Mouse (Mus musculus): Measurements from ENCODE around the gene Cox15. TPM values are rescaled to one million over a fixed set of nuclear protein-coding genes. Genes with fewer than 3 reads are reported as not detected.

The Cox15 gene
- polyA plus RNA-seq, 1 experiment from 2014 or later, result 6.4 TPM

DNA sequence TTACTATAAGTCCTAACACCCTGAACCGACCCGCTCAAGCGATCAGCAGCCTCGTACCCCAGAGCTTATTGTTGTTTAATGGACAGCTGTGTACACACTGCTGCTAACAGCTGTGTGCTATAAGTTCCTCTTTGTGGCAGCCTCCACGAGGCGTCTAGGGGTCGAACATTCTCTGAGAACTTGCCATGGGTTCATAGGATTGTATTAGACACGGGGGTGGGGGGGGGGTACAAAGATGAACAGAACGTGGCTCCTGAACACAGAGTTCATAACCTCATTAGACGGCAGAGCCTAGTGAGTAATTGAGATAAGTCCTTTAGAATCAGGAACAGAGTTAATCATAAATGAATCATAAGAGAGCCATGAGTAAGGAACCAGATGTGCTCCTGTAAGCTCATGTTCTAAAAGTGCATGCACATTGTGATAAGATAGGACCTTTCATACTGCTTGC lies 57.3 kb downstream of the Cox15 start:
- peak overlapping the region; percentile 42 for H3K27ac ChIP-seq
- H3K27me3 ChIP-seq (ENCODE audit: insufficient read depth, low read length), result no peaks in the 10 kb centered on the region
- no peak overlapping the region for H3K9ac ChIP-seq (ENCODE audit: low read depth, low read length)
- 36% methylated on average over 10 of the region's 10 CpGs for WGBS
- H3K4me3 ChIP-seq (replicated peaks; ENCODE audit: low read depth, low read length), result no peak overlapping the region
- 0 out of 2 replicates have a peak, but pooled peaks have one; percentile 36 for ATAC-seq (replicated peaks; ENCODE audit: low FRiP score, low read depth)
- no peak for DNase-seq (ENCODE audit: low spot score)
- no peak for TF ChIP-seq CTCF (IDR thresholded peaks at IDR 0.05; ENCODE audit: low read depth)
- no peaks in the 10 kb centered on the region; the same call in 1 of the 2 replicates for H3K4me1 ChIP-seq (replicated peaks; ENCODE audit: insufficient read depth, low read length)
- H3K4me2 ChIP-seq (ENCODE audit: low read length), result no peak overlapping the region
- H3K36me3 ChIP-seq (ENCODE audit: insufficient read depth, low read length), result peaks cover 4% of the 10 kb centered on the region; the same call in 1 of the 2 replicates
- no peaks in the 10 kb centered on the region for H3K9me3 ChIP-seq (replicated peaks; ENCODE audit: low read length)

DNA sequence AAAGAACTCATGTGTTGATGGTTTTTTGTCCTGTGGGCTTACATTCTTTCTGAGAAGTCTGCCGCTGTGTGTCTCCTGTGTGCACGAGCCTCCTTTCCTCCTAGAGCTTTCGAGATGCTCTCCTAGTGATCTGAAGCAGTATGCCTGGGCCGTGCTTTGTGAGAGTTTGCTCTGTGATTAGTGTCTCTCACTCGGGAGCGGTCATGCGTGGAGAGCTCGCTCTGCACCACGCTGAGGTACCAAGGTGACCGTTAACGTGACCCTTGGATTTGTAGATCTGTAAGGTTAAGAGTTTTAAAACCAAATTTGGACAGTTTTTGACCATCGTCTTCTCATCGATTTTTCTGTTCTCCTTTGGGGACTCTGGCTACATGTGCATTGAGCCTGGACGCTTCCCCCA lies 60.0 kb downstream of the Cox15 start:
- WGBS, result 66% methylated on average over 14 of the region's 14 CpGs
- DNase-seq (ENCODE audit: low spot score) (no peak), ATAC-seq (replicated peaks; ENCODE audit: low FRiP score, low read depth) (no peak)
- H3K4me1 ChIP-seq (replicated peaks; ENCODE audit: insufficient read depth, low read length), result no peaks in the 10 kb centered on the region; the same call in 1 of the 2 replicates
- H3K9ac ChIP-seq (ENCODE audit: low read depth, low read length), result no peak overlapping the region
- no peaks in the 10 kb centered on the region for H3K36me3 ChIP-seq (ENCODE audit: insufficient read depth, low read length)
- H3K27me3 ChIP-seq (ENCODE audit: insufficient read depth, low read length), result no peaks in the 10 kb centered on the region
- H3K27ac ChIP-seq, result no peak overlapping the region
- no peak overlapping the region for H3K4me2 ChIP-seq (ENCODE audit: low read length)
- no peak overlapping the region for H3K4me3 ChIP-seq (replicated peaks; ENCODE audit: low read depth, low read length)
- no peak for TF ChIP-seq CTCF (IDR thresholded peaks at IDR 0.05; ENCODE audit: low read depth)
- no peaks in the 10 kb centered on the region for H3K9me3 ChIP-seq (replicated peaks; ENCODE audit: low read length)

DNA sequence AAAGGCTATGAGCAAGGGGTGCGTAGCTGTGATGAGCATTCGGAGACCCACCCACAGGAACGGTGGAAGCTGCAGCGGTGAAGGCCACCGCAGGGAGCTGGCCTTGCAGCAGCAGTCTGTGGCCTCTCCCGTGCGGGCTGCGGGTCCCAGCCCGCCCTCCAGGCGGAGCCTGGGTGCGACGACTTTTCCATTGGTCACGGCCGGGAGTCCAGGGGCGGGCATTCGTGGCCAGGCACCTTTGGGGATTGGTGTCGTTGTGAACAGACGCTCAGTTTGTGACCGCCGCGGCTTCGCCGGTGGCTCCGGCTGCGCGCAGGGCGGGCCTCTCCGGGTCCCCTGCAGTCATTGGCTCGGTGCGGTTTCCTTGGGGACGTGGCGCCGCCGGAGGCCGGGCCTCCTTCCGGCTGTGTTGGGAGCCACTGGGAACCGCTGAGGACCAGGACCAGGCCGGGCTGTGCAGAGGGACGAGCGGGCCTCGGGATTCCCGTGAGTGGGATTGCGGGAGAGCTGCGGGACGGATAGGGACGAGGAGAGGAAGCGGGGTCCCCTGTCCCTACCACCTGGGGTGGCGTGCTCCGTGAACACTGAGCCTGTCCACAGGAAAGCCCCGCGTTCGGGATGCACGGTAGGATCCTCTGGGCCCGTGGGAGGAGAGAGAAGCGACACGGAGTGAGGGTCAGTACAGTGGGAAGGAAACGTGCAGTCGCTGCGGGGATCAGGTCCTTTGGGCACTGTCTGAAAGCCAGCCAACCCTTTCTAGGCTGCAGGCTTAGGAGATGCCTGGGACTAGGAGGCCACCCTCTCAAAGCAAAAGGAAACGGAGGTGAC lies 63.2 kb downstream of the Cox15 start, which contains the start of gene Entpd7:
TSS of gene Entpd7 (plus strand) at position 254 of the 828 bp plus-strand sequence.
- no peaks in the 10 kb centered on the region for H3K36me3 ChIP-seq (ENCODE audit: insufficient read depth, low read length)
- TF ChIP-seq CTCF (IDR thresholded peaks at IDR 0.05; ENCODE audit: low read depth), result peak; percentile 66
- WGBS, result under 1% methylated on average over 60 of the region's 60 CpGs

More for the DNA sequence above, 63.2 kb downstream of the Cox15 start, which contains the start of gene Entpd7:
- H3K9ac ChIP-seq (ENCODE audit: low read depth, low read length), result peak within 1 kb of the TSS; percentile 83
- H3K4me3 ChIP-seq (replicated peaks; ENCODE audit: low read depth, low read length), result peak within 1 kb of the TSS; percentile 86
- H3K4me2 ChIP-seq (ENCODE audit: low read length), result peak within 1 kb of the TSS; percentile 90
- no peaks in the 10 kb centered on the region; the same call in 1 of the 2 replicates for H3K4me1 ChIP-seq (replicated peaks; ENCODE audit: insufficient read depth, low read length)
- peak; percentile 99 for ATAC-seq (replicated peaks; ENCODE audit: low FRiP score, low read depth)
- H3K27ac ChIP-seq, result peak within 1 kb of the TSS; percentile 50
- no peaks in the 10 kb centered on the region for H3K9me3 ChIP-seq (replicated peaks; ENCODE audit: low read length)
- no peaks in the 10 kb centered on the region for H3K27me3 ChIP-seq (ENCODE audit: insufficient read depth, low read length)
- DNase-seq (ENCODE audit: low spot score), result peak; percentile 98

Other genes with a start within 250 kb of the Cox15 start
- 86.6 and 93.6 TPM in 2 replicates for gene Got1, start 228.4 kb downstream of the Cox15 start, polyA plus RNA-seq (2015; fragmentation: Nextera tagmentation; extraction: Ambion mirVana)
- gene Nkx2-3, start 140.7 kb downstream of the Cox15 start, polyA plus RNA-seq (2015; fragmentation: Nextera tagmentation; extraction: Ambion mirVana), result not detected in 2 replicates
- 13.5 and 17.1 TPM in 2 replicates for gene Slc25a28, start 78.1 kb downstream of the Cox15 start, polyA plus RNA-seq (2015; fragmentation: Nextera tagmentation; extraction: Ambion mirVana)
- gene Entpd7, start 63.3 kb downstream of the Cox15 start, polyA plus RNA-seq (2015; fragmentation: Nextera tagmentation; extraction: Ambion mirVana), result 11.3 and 12.0 TPM in 2 replicates
- gene Cutc, start within 50 bp of the Cox15 start, polyA plus RNA-seq (2015; fragmentation: Nextera tagmentation; extraction: Ambion mirVana), result 24.0 and 24.9 TPM in 2 replicates
- 7.4 and 7.9 TPM in 2 replicates for gene Abcc2, start 29.2 kb upstream of the Cox15 start, polyA plus RNA-seq (2015; fragmentation: Nextera tagmentation; extraction: Ambion mirVana)
- 19.2 and 20.7 TPM in 2 replicates for gene Dnmbp, start 187.2 kb upstream of the Cox15 start, polyA plus RNA-seq (2015; fragmentation: Nextera tagmentation; extraction: Ambion mirVana)
- 82.1 and 94.2 TPM in 2 replicates for gene Cpn1, start 233.6 kb upstream of the Cox15 start, polyA plus RNA-seq (2015; fragmentation: Nextera tagmentation; extraction: Ambion mirVana)

Data from kidney, postnatal 0 days (tissue).